Mouse (Mus musculus) liver, adult 2 months (tissue): Measurements from ENCODE around the gene Pard3. TPM values are rescaled to one million over a fixed set of nuclear protein-coding genes. Genes with fewer than 3 reads are reported as not detected.

Experiments
- DNase-seq: peaks from one replicate; pipeline ENCODE4 v3.0.0-alpha.2; 2011; ENCODE audit warnings: low read depth, low spot score; ENCODE audit errors: extremely low read depth
- H3K27ac ChIP-seq: fragments of 200-500 bp; replicated peaks from 2 replicates; pipeline ENCODE4 v1.5.1; 2012; ENCODE audit warnings: low read depth, mild to moderate bottlenecking, control low read depth, inconsistent platforms, low read length; ENCODE audit not compliant: insufficient read depth
- H3K27me3 ChIP-seq: fragments of 200-500 bp; 2 replicates; pipeline ENCODE4 v1.6.1; 2012; ENCODE audit warnings: mild to moderate bottlenecking, moderate library complexity, low read length, inconsistent platforms; ENCODE audit not compliant: control insufficient read depth, insufficient read depth
- H3K36me3 ChIP-seq: fragments of 200-500 bp; 2 replicates; pipeline ENCODE4 v1.6.1; 2012; ENCODE audit warnings: low read length, inconsistent platforms; ENCODE audit not compliant: control insufficient read depth, insufficient read depth
- H3K4me1 ChIP-seq: fragments of 200-500 bp; 2 replicates; pipeline ENCODE4 v1.6.1; 2011; ENCODE audit warnings: low read length; ENCODE audit not compliant: control insufficient read depth, insufficient read depth
- H3K4me3 ChIP-seq: fragments of 200-500 bp; 2 replicates; pipeline ENCODE4 v1.5.1; 2011; ENCODE audit warnings: low read depth, mild to moderate bottlenecking, control low read depth, low read length, moderate library complexity; ENCODE audit not compliant: insufficient read depth
- H3K79me2 ChIP-seq: fragments of 200-500 bp; 2 replicates; pipeline ENCODE4 v1.6.1; 2012; ENCODE audit warnings: inconsistent platforms, mild to moderate bottlenecking, low read length, moderate library complexity; ENCODE audit not compliant: control insufficient read depth, insufficient read depth
- H3K9ac ChIP-seq: fragments of 200-500 bp; 2 replicates; pipeline ENCODE4 v1.6.1; 2012; ENCODE audit warnings: low read depth, mild to moderate bottlenecking, control low read depth, inconsistent platforms, low read length
- CTCF ChIP-seq: fragments of 200-500 bp; IDR thresholded peaks from 2 replicates; pipeline ENCODE4 v1.5.1; 2011; ENCODE audit warnings: low read depth, low read length, control low read depth
- POLR2A ChIP-seq: fragments of 200-500 bp; IDR thresholded peaks from 2 replicates; pipeline ENCODE4 v1.6.1; 2011; ENCODE audit warnings: low read length, control low read depth; ENCODE audit not compliant: insufficient read depth; ENCODE audit errors: extremely low read depth
- WGBS: fragments of 180-500 bp; shearing (Covaris S2); methylation state at CpG from one replicate; pipeline ENCODE4 v1.1.7; 2018; 5-methylcytosine and 5-hydroxymethylcytosine counted together
- polyA plus RNA-seq: library from polyadenylated mRNA; depleted of rRNA; stranded (reverse); fragments of >200 nt; gene quantifications from 2 replicates; pipeline ENCODE4 v1.2.3, GENCODE M21; 2012
- total RNA-seq: library from RNA; depleted of rRNA; stranded (reverse); fragments of >200 nt; gene quantifications from 2 replicates; pipeline ENCODE4 v1.2.3, GENCODE M21; 2014

Gene Pard3
- total and polyA plus RNA-seq, 2 experiments = 47.4 to 61.4 TPM

DNA sequence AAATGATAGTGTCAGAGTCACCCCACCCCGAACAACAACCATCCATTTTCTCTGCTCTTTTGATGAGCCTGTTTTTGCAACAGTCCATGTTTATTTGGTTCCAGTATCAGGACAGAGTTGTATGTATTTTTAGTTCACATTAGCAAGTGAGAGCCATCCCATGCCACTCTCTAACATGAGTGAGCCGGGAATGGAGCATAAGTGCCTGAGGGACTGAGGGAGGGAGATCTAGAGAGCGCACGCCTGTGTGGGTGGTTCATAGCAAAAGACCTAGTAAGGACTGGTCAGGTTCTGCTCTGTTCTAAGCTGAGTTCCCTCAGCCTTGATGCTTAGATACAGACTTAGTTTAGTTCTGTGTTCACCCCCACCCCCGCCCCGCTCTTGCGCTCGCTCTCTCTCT, 521.9 kb downstream of the Pard3 start:
- no peaks in the 10 kb centered on the region for H3K27me3 ChIP-seq
- WGBS = 96% methylated on average over 8 of the region's 8 CpGs

DNA sequence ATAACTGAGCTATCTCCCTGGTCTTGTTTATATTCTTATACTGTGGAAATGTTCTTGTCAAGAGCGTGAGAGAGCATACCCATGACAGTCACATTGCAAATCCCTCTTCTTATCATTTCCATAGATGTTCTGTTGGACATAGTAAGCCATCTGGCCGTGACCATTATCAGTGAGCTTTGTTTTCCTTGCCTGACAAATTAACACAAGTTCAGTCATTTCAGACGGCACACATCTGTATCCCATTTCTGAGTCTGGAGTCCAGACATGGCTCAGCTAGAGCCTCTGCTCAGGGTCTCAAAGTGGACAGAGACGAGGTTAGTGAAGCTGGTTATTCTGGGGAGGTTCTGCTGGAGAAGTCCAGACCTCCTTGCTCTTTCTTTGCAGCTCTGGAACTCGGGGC, 523.0 kb downstream of the Pard3 start:
- TF ChIP-seq POLR2A = no peak
- TF ChIP-seq CTCF = no peak
- no peak for DNase-seq
- WGBS = 80% methylated on average over 5 of the region's 5 CpGs

More for the DNA sequence above, 521.9 kb downstream of the Pard3 start:
- no peak overlapping the region for H3K4me3 ChIP-seq
- TF ChIP-seq POLR2A (no peak), CTCF (no peak)
- H3K27ac ChIP-seq = no peak overlapping the region
- DNase-seq = no peak
- H3K79me2 ChIP-seq = no peaks in the 10 kb centered on the region; the same call in 1 of the 2 replicates
- no peak overlapping the region for H3K9ac ChIP-seq
- H3K4me1 ChIP-seq = no peaks in the 10 kb centered on the region
- no peaks in the 10 kb centered on the region for H3K36me3 ChIP-seq

DNA sequence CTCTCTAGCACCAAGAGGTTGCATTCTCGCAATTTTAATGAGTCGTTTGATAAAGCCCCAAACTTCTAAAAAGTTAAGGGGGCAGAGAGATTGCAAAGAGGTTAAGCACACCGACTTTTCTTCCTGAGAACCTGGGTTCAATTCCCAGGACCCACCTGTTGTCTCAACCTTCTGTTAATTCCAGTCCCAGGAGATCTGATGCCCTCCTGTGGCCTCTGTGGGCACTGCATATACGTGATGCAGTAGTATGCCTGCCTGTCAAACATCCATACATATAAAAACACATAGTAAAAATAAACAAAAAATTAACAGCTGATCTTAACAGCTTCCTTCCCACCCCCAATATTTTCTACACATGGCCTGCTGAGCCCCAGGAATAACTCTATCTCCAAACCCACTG, 524.6 kb downstream of the Pard3 start:
- Histone ChIP-seq H3K4me3 (no peak overlapping the region), H3K36me3 (0 out of 2 replicates have a peak, but pooled peaks cover 2% of the 10 kb centered on the region), H3K79me2 (no peaks in the 10 kb centered on the region; the same call in 1 of the 2 replicates), H3K4me1 (peaks cover 1% of the 10 kb centered on the region; the same call in 1 of the 2 replicates), H3K9ac (no peak overlapping the region), H3K27ac (no peak overlapping the region), H3K27me3 (no peaks in the 10 kb centered on the region)
- WGBS = 89% methylated on average over 4 of the region's 4 CpGs
- DNase-seq = peak; percentile 19
- TF ChIP-seq POLR2A = no peak
- TF ChIP-seq CTCF = peak; percentile 60; the same call in 1 of the 2 replicates

More for the DNA sequence above, 523.0 kb downstream of the Pard3 start:
- H3K4me1 ChIP-seq = no peaks in the 10 kb centered on the region
- no peak overlapping the region for H3K9ac ChIP-seq
- no peaks in the 10 kb centered on the region for H3K27me3 ChIP-seq
- no peak overlapping the region for H3K4me3 ChIP-seq
- H3K36me3 ChIP-seq = no peaks in the 10 kb centered on the region
- no peaks in the 10 kb centered on the region; the same call in 1 of the 2 replicates for H3K79me2 ChIP-seq
- no peak overlapping the region for H3K27ac ChIP-seq

DNA sequence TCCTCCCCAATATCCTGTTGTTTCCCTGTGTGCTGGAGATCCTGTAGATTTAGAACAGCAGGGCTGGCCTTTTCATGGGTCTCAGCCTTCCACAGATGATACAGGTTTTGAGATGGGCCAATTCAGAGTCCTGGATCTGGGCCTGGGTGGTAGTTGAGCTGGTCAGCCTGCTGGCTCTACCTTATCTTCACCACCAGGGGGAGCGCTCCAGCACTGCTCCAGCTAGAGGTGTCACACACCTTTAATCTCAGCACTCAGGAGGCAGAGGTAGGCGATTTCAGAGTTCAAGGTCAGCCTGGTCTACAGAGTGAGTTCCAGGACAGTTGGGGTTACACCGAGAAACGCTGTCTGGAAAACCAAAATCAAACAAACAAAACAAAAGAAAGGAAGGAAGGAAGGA, 525.6 kb downstream of the Pard3 start:
- Histone ChIP-seq H3K9ac (no peak overlapping the region), H3K36me3 (peaks cover 2% of the 10 kb centered on the region; the same call in 1 of the 2 replicates), H3K4me3 (no peak overlapping the region), H3K79me2 (no peaks in the 10 kb centered on the region; the same call in 1 of the 2 replicates), H3K27me3 (no peaks in the 10 kb centered on the region), H3K27ac (no peak overlapping the region), H3K4me1 (peaks cover 1% of the 10 kb centered on the region; the same call in 1 of the 2 replicates)
- TF ChIP-seq CTCF (peak; percentile 87), POLR2A (no peak)
- peak; percentile 55 for DNase-seq
- 15% methylated on average over 4 of the region's 4 CpGs for WGBS

DNA sequence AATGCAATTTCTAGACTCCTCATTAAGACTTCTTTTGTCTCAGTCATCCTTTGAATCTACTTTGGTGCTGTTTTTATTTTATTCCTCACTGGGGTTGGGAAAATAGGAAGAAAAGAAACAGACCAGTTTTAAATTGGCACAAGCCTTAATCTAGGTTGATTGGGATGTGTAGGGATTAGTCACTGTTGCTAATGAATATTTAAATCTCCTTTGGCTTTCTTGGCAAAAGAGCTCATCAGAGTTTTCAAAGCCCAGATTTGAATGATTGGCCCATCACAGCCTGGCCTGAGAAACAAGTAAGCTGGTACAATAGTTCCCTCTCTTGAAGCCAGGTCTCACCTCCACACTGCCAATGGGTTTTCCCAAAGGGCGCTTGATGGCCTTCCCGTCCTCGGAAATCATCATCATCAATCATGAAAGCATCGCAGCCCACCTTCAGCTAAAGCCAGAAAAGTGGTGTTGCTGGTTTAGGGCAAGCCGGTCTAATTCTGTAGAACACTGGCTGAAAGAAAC, 527.0 kb downstream of the Pard3 start:
- 97% methylated on average over 5 of the region's 5 CpGs for WGBS
- Histone ChIP-seq H3K36me3 (peaks cover 2% of the 10 kb centered on the region), H3K4me3 (no peak overlapping the region), H3K4me1 (peaks cover 1% of the 10 kb centered on the region; the same call in 1 of the 2 replicates), H3K27me3 (no peaks in the 10 kb centered on the region), H3K27ac (no peak overlapping the region), H3K9ac (no peak overlapping the region), H3K79me2 (no peaks in the 10 kb centered on the region; the same call in 1 of the 2 replicates)
- DNase-seq = no peak
- TF ChIP-seq CTCF = no peak
- TF ChIP-seq POLR2A = no peak

DNA sequence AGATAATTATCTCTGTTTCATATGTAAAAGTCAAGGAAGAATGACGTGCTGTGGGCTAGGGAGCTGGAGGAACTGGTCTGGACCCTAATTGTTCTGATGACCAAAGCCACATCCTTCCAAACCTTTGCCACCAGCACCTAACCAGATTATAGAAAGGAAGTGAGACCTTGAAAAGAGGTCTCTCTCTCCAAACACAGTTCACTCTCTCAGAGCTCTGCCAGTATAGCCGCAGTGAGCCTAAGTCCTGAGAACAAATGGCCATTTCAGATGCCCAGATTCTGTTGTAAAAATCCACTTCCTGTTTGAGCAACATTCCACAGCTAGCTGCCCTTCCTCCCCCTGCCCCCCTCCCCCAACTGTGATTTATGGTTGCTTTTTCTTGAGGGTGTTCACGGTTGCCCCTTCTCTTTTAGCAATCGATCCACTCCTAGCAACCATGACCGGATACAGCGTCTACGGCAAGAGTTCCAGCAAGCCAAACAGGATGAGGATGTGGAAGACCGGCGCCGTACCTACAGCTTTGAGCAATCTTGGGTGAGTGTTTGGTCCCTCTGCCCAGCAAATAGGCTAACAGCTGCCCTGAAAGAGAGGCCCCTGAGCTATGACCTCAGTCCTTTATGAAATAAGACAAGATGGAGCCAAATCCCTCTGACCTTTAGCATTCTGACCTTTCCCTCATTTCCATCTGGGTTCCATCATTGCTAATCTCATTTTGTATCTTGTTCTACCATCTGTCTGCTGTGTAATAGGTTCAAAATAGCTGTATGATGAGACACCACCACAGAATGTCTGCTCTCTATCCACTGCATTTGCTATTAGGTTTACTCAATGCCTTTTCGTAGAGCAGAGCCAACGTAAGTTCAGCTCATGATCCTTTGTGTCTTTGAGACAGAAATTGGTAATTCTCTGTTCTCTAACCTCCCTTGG, 529.2 kb downstream of the Pard3 start:
- peaks cover 1% of the 10 kb centered on the region; the same call in 1 of the 2 replicates for H3K4me1 ChIP-seq
- peaks cover 2% of the 10 kb centered on the region for H3K36me3 ChIP-seq
- H3K9ac ChIP-seq = no peak overlapping the region
- H3K27ac ChIP-seq = no peak overlapping the region
- no peaks in the 10 kb centered on the region for H3K27me3 ChIP-seq
- no peaks in the 10 kb centered on the region for H3K79me2 ChIP-seq
- peak; percentile 47 for DNase-seq
- WGBS = 83% methylated on average over 12 of the region's 12 CpGs
- TF ChIP-seq POLR2A = no peak
- TF ChIP-seq CTCF = no peak
- no peak overlapping the region for H3K4me3 ChIP-seq
